Mouse (Mus musculus): ENCODE measurements around the gene Pik3r5. TPM values are rescaled to one million over a fixed set of nuclear protein-coding genes. Genes with fewer than 3 reads are reported as not detected.

Pik3r5 gene
- polyA plus RNA-seq, 1 experiment from 2014 or later = 0.26 TPM

GRCm38 (mm10) chr11:68451747-68452405, 20.0 kb downstream of the Pik3r5 start:
- no peak overlapping the region for H3K4me3 ChIP-seq (ENCODE audit: low read length)
- 72% methylated on average over 5 of the region's 5 CpGs for WGBS
- H3K27ac ChIP-seq (ENCODE audit: low read depth, low read length) = no peak overlapping the region
- H3K4me2 ChIP-seq (ENCODE audit: low read length) = no peak overlapping the region
- no peaks in the 10 kb centered on the region for H3K36me3 ChIP-seq (ENCODE audit: control insufficient read depth, insufficient read depth, low read length)
- H3K4me1 ChIP-seq (ENCODE audit: control insufficient read depth, insufficient read depth, low read depth, low read length) = peaks cover 7% of the 10 kb centered on the region
- H3K27me3 ChIP-seq (replicated peaks; ENCODE audit: control insufficient read depth, insufficient read depth, low read length) = no peaks in the 10 kb centered on the region
- ATAC-seq = no peak
- H3K9me3 ChIP-seq (ENCODE audit: control insufficient read depth, low read length) = no peaks in the 10 kb centered on the region
- H3K9ac ChIP-seq (ENCODE audit: low read depth, low read length) = no peak overlapping the region

GRCm38 (mm10) chr11:68452740-68453139, 20.8 kb downstream of the Pik3r5 start:
- no peak overlapping the region for H3K9ac ChIP-seq (ENCODE audit: low read depth, low read length)
- no peak overlapping the region for H3K4me3 ChIP-seq (ENCODE audit: low read length)
- ATAC-seq = no peak
- no peaks in the 10 kb centered on the region for H3K36me3 ChIP-seq (ENCODE audit: control insufficient read depth, insufficient read depth, low read length)
- H3K4me1 ChIP-seq (ENCODE audit: control insufficient read depth, insufficient read depth, low read depth, low read length) = peaks cover 7% of the 10 kb centered on the region
- no peaks in the 10 kb centered on the region for H3K27me3 ChIP-seq (replicated peaks; ENCODE audit: control insufficient read depth, insufficient read depth, low read length)
- 94% methylated on average over 8 of the region's 8 CpGs for WGBS
- H3K4me2 ChIP-seq (ENCODE audit: low read length) = no peak overlapping the region
- no peak overlapping the region for H3K27ac ChIP-seq (ENCODE audit: low read depth, low read length)
- no peaks in the 10 kb centered on the region for H3K9me3 ChIP-seq (ENCODE audit: control insufficient read depth, low read length)

- H3K36me3 ChIP-seq (ENCODE audit: control insufficient read depth, insufficient read depth, low read length) = no peaks in the 10 kb centered on the region
- H3K27me3 ChIP-seq (replicated peaks; ENCODE audit: control insufficient read depth, insufficient read depth, low read length) = no peaks in the 10 kb centered on the region
- H3K4me3 ChIP-seq (ENCODE audit: low read length) = no peak overlapping the region
- no peak overlapping the region for H3K27ac ChIP-seq (ENCODE audit: low read depth, low read length)
- no peak overlapping the region for H3K4me2 ChIP-seq (ENCODE audit: low read length)
- no peak overlapping the region for H3K9ac ChIP-seq (ENCODE audit: low read depth, low read length)
- WGBS = 80% methylated on average over 6 of the region's 6 CpGs
- H3K4me1 ChIP-seq (ENCODE audit: control insufficient read depth, insufficient read depth, low read depth, low read length) = peaks cover 7% of the 10 kb centered on the region
- ATAC-seq = no peak
- H3K9me3 ChIP-seq (ENCODE audit: control insufficient read depth, low read length) = no peaks in the 10 kb centered on the region
These were observed 21.4 kb downstream of the Pik3r5 start for GRCm38 (mm10) chr11:68453301-68453700.

- no peaks in the 10 kb centered on the region for H3K9me3 ChIP-seq (ENCODE audit: control insufficient read depth, low read length)
- H3K27ac ChIP-seq (ENCODE audit: low read depth, low read length) = no peak overlapping the region
- H3K9ac ChIP-seq (ENCODE audit: low read depth, low read length) = no peak overlapping the region
- H3K4me1 ChIP-seq (ENCODE audit: control insufficient read depth, insufficient read depth, low read depth, low read length) = no peaks in the 10 kb centered on the region
- ATAC-seq = no peak
- H3K4me2 ChIP-seq (ENCODE audit: low read length) = no peak overlapping the region
- no peaks in the 10 kb centered on the region for H3K36me3 ChIP-seq (ENCODE audit: control insufficient read depth, insufficient read depth, low read length)
- 70% methylated on average over 8 of the region's 8 CpGs for WGBS
- H3K4me3 ChIP-seq (ENCODE audit: low read length) = no peak overlapping the region
- no peaks in the 10 kb centered on the region for H3K27me3 ChIP-seq (replicated peaks; ENCODE audit: control insufficient read depth, insufficient read depth, low read length)
These were observed 26.2 kb downstream of the Pik3r5 start for GRCm38 (mm10) chr11:68458086-68458485.

GRCm38 (mm10) chr11:68459021-68459420, 27.1 kb downstream of the Pik3r5 start:
- Histone ChIP-seq H3K9ac (ENCODE audit: low read depth, low read length) (no peak overlapping the region), H3K27me3 (replicated peaks; ENCODE audit: control insufficient read depth, insufficient read depth, low read length) (no peaks in the 10 kb centered on the region), H3K4me3 (ENCODE audit: low read length) (no peak overlapping the region), H3K4me2 (ENCODE audit: low read length) (no peak overlapping the region), H3K27ac (ENCODE audit: low read depth, low read length) (no peak overlapping the region), H3K4me1 (ENCODE audit: control insufficient read depth, insufficient read depth, low read depth, low read length) (no peaks in the 10 kb centered on the region), H3K36me3 (ENCODE audit: control insufficient read depth, insufficient read depth, low read length) (no peaks in the 10 kb centered on the region), H3K9me3 (ENCODE audit: control insufficient read depth, low read length) (no peaks in the 10 kb centered on the region)
- WGBS = 80% methylated on average over 5 of the region's 5 CpGs
- no peak for ATAC-seq

GRCm38 (mm10) chr11:68459486-68459885, 27.6 kb downstream of the Pik3r5 start:
- no peaks in the 10 kb centered on the region for H3K4me1 ChIP-seq (ENCODE audit: control insufficient read depth, insufficient read depth, low read depth, low read length)
- H3K4me3 ChIP-seq (ENCODE audit: low read length) = no peak overlapping the region
- H3K27me3 ChIP-seq (replicated peaks; ENCODE audit: control insufficient read depth, insufficient read depth, low read length) = no peaks in the 10 kb centered on the region
- H3K27ac ChIP-seq (ENCODE audit: low read depth, low read length) = no peak overlapping the region
- no peaks in the 10 kb centered on the region for H3K36me3 ChIP-seq (ENCODE audit: control insufficient read depth, insufficient read depth, low read length)
- no peak for ATAC-seq
- H3K9me3 ChIP-seq (ENCODE audit: control insufficient read depth, low read length) = no peaks in the 10 kb centered on the region
- WGBS = 87% methylated on average over 5 of the region's 5 CpGs
- no peak overlapping the region for H3K9ac ChIP-seq (ENCODE audit: low read depth, low read length)
- H3K4me2 ChIP-seq (ENCODE audit: low read length) = no peak overlapping the region

GRCm38 (mm10) chr11:68462716-68463115, 30.8 kb downstream of the Pik3r5 start:
- Histone ChIP-seq H3K9ac (ENCODE audit: low read depth, low read length) (no peak overlapping the region), H3K4me1 (ENCODE audit: control insufficient read depth, insufficient read depth, low read depth, low read length) (no peaks in the 10 kb centered on the region), H3K36me3 (ENCODE audit: control insufficient read depth, insufficient read depth, low read length) (no peaks in the 10 kb centered on the region), H3K27me3 (replicated peaks; ENCODE audit: control insufficient read depth, insufficient read depth, low read length) (no peaks in the 10 kb centered on the region), H3K9me3 (ENCODE audit: control insufficient read depth, low read length) (no peaks in the 10 kb centered on the region), H3K27ac (ENCODE audit: low read depth, low read length) (no peak overlapping the region), H3K4me2 (ENCODE audit: low read length) (no peak overlapping the region), H3K4me3 (ENCODE audit: low read length) (no peak overlapping the region)
- 82% methylated on average over 3 of the region's 3 CpGs for WGBS
- ATAC-seq = no peak

- WGBS = 86% methylated on average over 5 of the region's 5 CpGs
- Histone ChIP-seq H3K36me3 (ENCODE audit: control insufficient read depth, insufficient read depth, low read length) (no peaks in the 10 kb centered on the region), H3K27me3 (replicated peaks; ENCODE audit: control insufficient read depth, insufficient read depth, low read length) (no peaks in the 10 kb centered on the region), H3K27ac (ENCODE audit: low read depth, low read length) (no peak overlapping the region), H3K9me3 (ENCODE audit: control insufficient read depth, low read length) (no peaks in the 10 kb centered on the region), H3K4me2 (ENCODE audit: low read length) (no peak overlapping the region), H3K4me3 (ENCODE audit: low read length) (no peak overlapping the region), H3K4me1 (ENCODE audit: control insufficient read depth, insufficient read depth, low read depth, low read length) (no peaks in the 10 kb centered on the region), H3K9ac (ENCODE audit: low read depth, low read length) (no peak overlapping the region)
- ATAC-seq = no peak
These were observed 32.3 kb downstream of the Pik3r5 start for GRCm38 (mm10) chr11:68464260-68464659.

GRCm38 (mm10) chr11:68465090-68465489, 33.2 kb downstream of the Pik3r5 start:
- no peak overlapping the region for H3K4me3 ChIP-seq (ENCODE audit: low read length)
- no peak overlapping the region for H3K27ac ChIP-seq (ENCODE audit: low read depth, low read length)
- H3K9ac ChIP-seq (ENCODE audit: low read depth, low read length) = no peak overlapping the region
- WGBS = 77% methylated on average over 2 of the region's 2 CpGs
- H3K27me3 ChIP-seq (replicated peaks; ENCODE audit: control insufficient read depth, insufficient read depth, low read length) = no peaks in the 10 kb centered on the region
- ATAC-seq = no peak
- no peaks in the 10 kb centered on the region for H3K9me3 ChIP-seq (ENCODE audit: control insufficient read depth, low read length)
- no peak overlapping the region for H3K4me2 ChIP-seq (ENCODE audit: low read length)
- no peaks in the 10 kb centered on the region for H3K4me1 ChIP-seq (ENCODE audit: control insufficient read depth, insufficient read depth, low read depth, low read length)
- H3K36me3 ChIP-seq (ENCODE audit: control insufficient read depth, insufficient read depth, low read length) = no peaks in the 10 kb centered on the region

GRCm38 (mm10) chr11:68467441-68467840, 35.5 kb downstream of the Pik3r5 start:
- ATAC-seq = no peak
- no peaks in the 10 kb centered on the region for H3K4me1 ChIP-seq (ENCODE audit: control insufficient read depth, insufficient read depth, low read depth, low read length)
- H3K27me3 ChIP-seq (replicated peaks; ENCODE audit: control insufficient read depth, insufficient read depth, low read length) = no peaks in the 10 kb centered on the region
- H3K4me2 ChIP-seq (ENCODE audit: low read length) = no peak overlapping the region
- no peak overlapping the region for H3K9ac ChIP-seq (ENCODE audit: low read depth, low read length)
- no peaks in the 10 kb centered on the region for H3K9me3 ChIP-seq (ENCODE audit: control insufficient read depth, low read length)
- no peak overlapping the region for H3K4me3 ChIP-seq (ENCODE audit: low read length)
- WGBS = 82% methylated on average over 7 of the region's 7 CpGs
- no peaks in the 10 kb centered on the region for H3K36me3 ChIP-seq (ENCODE audit: control insufficient read depth, insufficient read depth, low read length)
- no peak overlapping the region for H3K27ac ChIP-seq (ENCODE audit: low read depth, low read length)

All from hindbrain, embryonic 16.5 days (tissue).